15 mouse cellular contexts compared by ENCODE assay signal in the genomic region with DNA sequence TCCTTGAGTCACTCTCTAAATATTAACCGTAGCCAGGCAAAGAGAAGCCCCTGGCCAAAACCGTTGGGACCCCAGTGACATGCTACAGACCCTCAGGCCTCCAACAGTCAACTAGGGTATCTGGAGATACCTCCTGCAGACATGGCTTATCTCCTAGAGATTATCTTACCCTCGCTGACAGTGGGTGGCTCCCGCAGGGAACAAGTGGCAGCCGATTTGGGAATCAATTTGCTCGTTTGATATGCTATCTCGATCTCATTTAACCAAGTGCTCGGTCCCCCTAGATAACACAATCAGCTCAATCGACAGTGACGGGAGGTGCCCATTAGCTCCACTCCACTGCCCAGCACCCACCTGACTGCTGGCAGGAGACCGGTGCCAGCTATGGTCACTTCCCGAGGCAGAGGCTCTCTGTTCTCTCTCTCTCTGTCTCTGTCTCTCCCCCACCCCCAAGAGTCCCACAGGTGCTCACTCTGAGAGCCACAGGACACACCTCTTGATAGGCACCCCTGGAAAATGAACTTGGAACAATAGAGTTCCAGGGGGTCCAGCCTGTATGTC. TPM values are rescaled to one million over a fixed set of nuclear protein-coding genes. Genes with fewer than 3 reads are reported as not detected.
"Had no signal": no experiment of that assay in that cellular context is flagged by ENCODE, and none has a peak within 500 bp of the region (broad histone marks: within the 10 kb centered on the region; RNA-seq: fewer than 3 reads in every experiment).

No protein-coding gene starts in this region.

- H3K4me3 ChIP-seq: left cerebral cortex, adult 2 months; limb, embryonic 10.5 days; liver, embryonic 15.5 days; midbrain, embryonic 10.5 days; myocyte; neural tube, embryonic 15.5 days had no signal

- ATAC-seq: lung, postnatal 0 days had no signal

- H3K9ac ChIP-seq: liver, embryonic 15.5 days; neural tube, embryonic 15.5 days had no signal

- DNase-seq: kidney, postnatal 10 days; kidney, postnatal 4 days; lung, adult 2 months; lung, postnatal 4 days; midbrain, embryonic 14.5 days; thymus, postnatal 4 days had no signal

- H3K36me3 ChIP-seq: limb, embryonic 10.5 days; liver, embryonic 15.5 days; midbrain, embryonic 10.5 days had no signal

- H3K4me1 ChIP-seq: liver, embryonic 15.5 days had no signal

- H3K27ac ChIP-seq: left cerebral cortex, adult 2 months; limb, embryonic 10.5 days; liver, embryonic 15.5 days; midbrain, embryonic 10.5 days; neural tube, embryonic 15.5 days had no signal

- H3K9me3 ChIP-seq: limb, embryonic 10.5 days; liver, embryonic 15.5 days; midbrain, embryonic 10.5 days; neural tube, embryonic 15.5 days had no signal

- H3K4me2 ChIP-seq: liver, embryonic 11.5 days; liver, embryonic 15.5 days; neural tube, embryonic 15.5 days had no signal

RNA-seq across cellular contexts. Expression of a gene that starts 19.6 kb away (rescaled TPM):
- total RNA-seq: megakaryocyte, adult 5-6 weeks had no signal
- polyA plus RNA-seq: myocyte had no signal

RNA-seq across cellular contexts. Expression of a gene that starts 56.3 kb away (rescaled TPM):
- total RNA-seq: megakaryocyte, adult 5-6 weeks had no signal
- polyA plus RNA-seq: myocyte had no signal
